Mouse (Mus musculus) cortical plate, adult 2 months (tissue): Measurements from ENCODE around the gene Gnat1. TPM values are rescaled to one million over a fixed set of nuclear protein-coding genes. Genes with fewer than 3 reads are reported as not detected.

Experiments
- H3K27ac ChIP-seq: fragments of 200-500 bp; 2 replicates; pipeline ENCODE4 v1.5.1; 2012; ENCODE audit warnings: low read length, control low read depth, inconsistent platforms; ENCODE audit not compliant: insufficient read depth
- H3K4me1 ChIP-seq: fragments of 200-500 bp; 2 replicates; pipeline ENCODE4 v1.6.1; 2011; ENCODE audit warnings: low read length; ENCODE audit not compliant: control insufficient read depth, insufficient read depth
- H3K4me3 ChIP-seq: fragments of 200-500 bp; 2 replicates; pipeline ENCODE4 v1.5.1; 2011; ENCODE audit warnings: mild to moderate bottlenecking, low read length, control low read depth; ENCODE audit not compliant: insufficient read depth
- CTCF ChIP-seq: fragments of 200-500 bp; IDR thresholded peaks from 2 replicates; pipeline ENCODE4 v1.5.1; 2011; ENCODE audit warnings: mild to moderate bottlenecking, control low read depth, low read length; ENCODE audit not compliant: insufficient read depth; ENCODE audit errors: extremely low read depth
- POLR2A ChIP-seq: fragments of 200-500 bp; IDR thresholded peaks from 2 replicates; pipeline ENCODE4 v1.6.1; 2011; ENCODE audit warnings: mild to moderate bottlenecking, low read length, control low read depth; ENCODE audit not compliant: insufficient read depth; ENCODE audit errors: extremely low read depth
- polyA plus RNA-seq: library from polyadenylated mRNA; depleted of rRNA; stranded (reverse); fragments of >200 nt; gene quantifications from 2 replicates; pipeline ENCODE4 v1.2.3, GENCODE M21; 2012

The Gnat1 gene
- polyA plus RNA-seq, 1 experiment = 0.42 TPM

GRCm38 (mm10) chr9:107714221-107714952 lies 34.9 kb upstream of the Gnat1 start:
- no peak overlapping the region for H3K4me3 ChIP-seq
- TF ChIP-seq CTCF (no peak), POLR2A (no peak)
- no peaks in the 10 kb centered on the region for H3K4me1 ChIP-seq
- no peak overlapping the region for H3K27ac ChIP-seq

- TF ChIP-seq CTCF = 0 out of 2 replicates have a peak, but pooled peaks have one; percentile 9
- peak; percentile 35; the same call in 1 of the 2 replicates for TF ChIP-seq POLR2A
- peak within 1 kb of the TSS; percentile 48 for H3K4me3 ChIP-seq
- H3K27ac ChIP-seq = no peak within 1 kb of the TSS
- H3K4me1 ChIP-seq = no peaks in the 10 kb centered on the region
Measured at GRCm38 (mm10) chr9:107709697-107710483, 30.4 kb upstream of the Gnat1 start, which contains the start of gene Sema3f. TSS of gene Sema3f (minus strand) at chr9:107710475.

DNA sequence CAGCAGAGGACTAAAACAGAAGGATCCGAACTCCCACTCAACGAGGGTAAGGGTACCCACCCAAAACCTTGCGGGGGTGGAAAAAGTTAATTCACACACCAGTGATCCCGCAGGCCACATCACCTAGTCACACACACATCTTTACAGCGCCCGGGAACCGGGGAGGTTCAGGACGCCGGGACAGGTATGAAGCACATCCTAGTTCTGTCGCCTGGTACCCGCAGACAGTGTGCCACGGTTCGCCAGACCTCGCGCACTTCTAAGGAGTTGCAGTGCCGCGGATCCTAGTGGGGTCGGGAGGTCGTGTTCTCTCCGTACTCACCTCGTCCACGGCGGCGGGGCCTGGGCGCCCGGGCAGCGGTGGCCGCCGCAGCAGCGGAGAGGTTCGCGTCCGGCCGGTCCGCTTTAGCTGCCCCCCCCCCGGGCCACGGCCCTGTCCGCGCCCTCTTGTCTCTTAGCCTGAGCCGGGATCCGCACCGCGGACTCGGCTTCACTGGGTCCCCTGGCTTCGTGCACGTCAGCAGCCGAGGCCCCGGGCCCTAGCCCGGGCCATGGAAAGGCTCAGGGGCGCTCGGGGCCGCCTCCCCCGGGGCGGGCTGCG lies 29.7 kb upstream of the Gnat1 start:
- H3K27ac ChIP-seq = no peak overlapping the region
- H3K4me3 ChIP-seq = peak overlapping the region; percentile 48
- no peaks in the 10 kb centered on the region for H3K4me1 ChIP-seq
- TF ChIP-seq CTCF (no peak), POLR2A (no peak)

DNA sequence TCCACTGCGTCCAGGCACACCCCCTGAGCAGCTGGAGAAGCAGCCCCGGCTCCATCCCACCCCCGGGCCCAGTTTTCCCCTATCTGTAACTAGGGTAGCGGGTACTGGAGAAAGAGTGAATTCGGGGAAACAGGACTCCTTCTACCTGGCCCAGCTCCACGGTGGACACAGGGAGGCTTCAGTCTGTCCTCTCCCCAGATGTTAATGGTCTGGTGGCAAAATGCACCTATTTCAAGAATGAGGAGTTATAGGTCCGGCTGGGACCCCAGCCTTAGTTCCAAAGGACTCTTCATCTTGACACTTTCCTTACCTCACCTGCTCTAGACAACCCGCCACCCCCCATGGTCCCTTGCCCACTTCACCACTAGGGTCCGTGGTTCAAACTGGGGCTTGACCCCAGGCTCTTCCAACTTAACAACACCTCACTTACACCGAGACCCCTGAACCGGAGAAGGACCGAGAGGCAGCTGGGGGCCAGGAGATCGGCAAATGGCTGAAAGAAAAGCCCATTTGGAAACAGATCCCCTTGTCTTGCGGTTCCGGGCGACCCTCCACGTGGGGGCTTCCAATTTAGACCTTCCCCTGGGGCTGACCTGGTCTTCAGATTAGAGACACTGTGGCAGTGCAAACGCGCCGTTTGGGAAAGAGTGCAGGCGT lies 29.1 kb upstream of the Gnat1 start:
- Histone ChIP-seq H3K4me3 (peak overlapping the region; percentile 48), H3K27ac (no peak overlapping the region), H3K4me1 (no peaks in the 10 kb centered on the region)
- no peak for TF ChIP-seq CTCF
- TF ChIP-seq POLR2A = no peak

DNA sequence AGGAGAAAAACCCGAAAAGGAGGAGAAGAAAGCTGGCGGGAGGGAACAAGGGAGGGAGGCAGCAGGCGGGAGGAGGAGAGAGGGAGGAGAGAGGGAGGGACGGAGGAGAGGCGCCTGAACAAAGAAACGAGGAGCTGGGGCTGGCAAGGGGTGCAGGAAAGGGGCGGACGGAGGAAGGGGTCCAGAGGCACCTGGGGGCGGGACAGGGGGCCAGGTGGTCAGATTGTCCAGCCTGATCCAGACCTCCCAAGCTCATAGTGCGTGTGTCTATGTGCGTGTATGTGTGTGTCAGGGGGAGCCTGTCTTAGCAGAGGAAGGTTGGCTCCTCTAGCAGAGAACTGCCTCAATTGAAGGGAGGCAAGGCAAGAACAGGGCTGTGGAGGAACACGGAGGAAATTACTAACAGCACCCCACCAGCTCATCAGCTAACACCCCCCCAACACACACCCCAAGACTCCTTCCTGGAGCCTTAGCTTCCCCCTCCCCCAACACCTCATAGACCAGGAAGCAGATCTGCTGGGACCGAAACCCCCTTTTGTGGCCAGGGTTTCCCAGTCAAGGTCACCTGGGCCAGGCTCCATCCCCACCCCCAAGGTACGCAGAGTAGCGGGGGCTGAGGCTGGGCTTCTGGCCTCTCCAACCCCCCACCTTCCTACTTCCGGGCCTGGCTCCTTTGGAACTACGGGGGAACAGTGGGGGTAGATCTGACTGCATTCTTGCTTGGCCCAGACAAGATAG lies 28.4 kb upstream of the Gnat1 start:
- TF ChIP-seq POLR2A (no peak), CTCF (no peak)
- Histone ChIP-seq H3K4me3 (peak overlapping the region; percentile 48), H3K27ac (no peak overlapping the region), H3K4me1 (no peaks in the 10 kb centered on the region)

DNA sequence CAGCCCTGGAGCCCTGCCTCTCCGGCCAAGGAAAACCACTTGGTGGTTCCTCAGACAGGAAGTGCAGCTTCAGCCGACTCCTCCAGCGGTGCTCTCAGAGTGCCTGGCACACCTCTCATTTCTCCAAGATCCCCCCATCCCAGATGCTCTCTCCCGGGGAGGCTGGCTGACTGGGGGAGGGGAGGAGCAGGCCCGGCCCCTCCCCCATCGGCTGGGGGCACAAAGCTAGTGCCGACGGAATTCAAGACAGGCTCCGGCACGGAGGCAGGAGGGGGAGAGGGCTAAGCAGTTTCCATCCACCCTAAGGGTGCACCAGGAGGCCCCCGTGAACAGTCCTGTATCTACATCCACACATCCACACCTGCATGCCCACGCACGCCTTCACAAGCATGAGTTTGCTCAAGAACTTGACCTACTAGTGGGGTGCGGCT lies 27.3 kb upstream of the Gnat1 start:
- TF ChIP-seq CTCF = no peak
- no peak for TF ChIP-seq POLR2A
- Histone ChIP-seq H3K27ac (no peak overlapping the region), H3K4me1 (0 out of 2 replicates have a peak, but pooled peaks cover under 1% of the 10 kb centered on the region), H3K4me3 (peak overlapping the region; percentile 9; the same call in 1 of the 2 replicates)

GRCm38 (mm10) chr9:107703337-107704122 lies 24.0 kb upstream of the Gnat1 start:
- Histone ChIP-seq H3K4me3 (no peak overlapping the region), H3K27ac (no peak overlapping the region), H3K4me1 (peaks cover 3% of the 10 kb centered on the region; the same call in 1 of the 2 replicates)
- TF ChIP-seq POLR2A (no peak), CTCF (no peak)

DNA sequence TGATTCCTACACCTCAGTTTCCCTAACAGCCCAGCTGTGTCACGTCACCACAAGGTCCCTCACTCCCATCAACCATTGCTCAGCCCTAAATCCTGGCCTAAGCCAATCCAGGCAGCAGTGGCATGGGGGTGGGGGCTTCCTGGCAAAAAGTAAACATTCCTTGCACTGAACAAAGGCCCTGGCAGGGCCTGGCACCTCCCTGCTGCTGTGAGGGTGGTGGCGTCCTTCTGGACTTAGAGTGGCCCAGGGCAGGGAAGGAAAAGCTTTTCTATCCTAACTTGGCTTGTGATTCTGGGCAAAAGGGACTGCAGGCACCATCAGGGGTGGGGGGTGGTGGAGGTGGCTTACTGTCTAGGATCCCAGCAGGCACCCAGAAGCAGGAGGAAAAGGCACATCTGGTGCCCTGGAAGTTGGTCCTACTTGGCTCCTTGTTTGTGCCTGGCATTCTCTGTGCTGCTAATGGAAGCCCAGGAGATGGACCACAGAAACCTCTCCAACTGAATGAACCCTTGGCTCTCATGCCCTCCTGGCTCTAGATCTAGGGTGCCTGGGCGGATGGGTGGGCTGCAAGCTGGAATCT lies 23.2 kb upstream of the Gnat1 start:
- Histone ChIP-seq H3K27ac (no peak overlapping the region), H3K4me3 (no peak overlapping the region), H3K4me1 (peaks cover 3% of the 10 kb centered on the region; the same call in 1 of the 2 replicates)
- TF ChIP-seq CTCF = no peak
- no peak for TF ChIP-seq POLR2A

DNA sequence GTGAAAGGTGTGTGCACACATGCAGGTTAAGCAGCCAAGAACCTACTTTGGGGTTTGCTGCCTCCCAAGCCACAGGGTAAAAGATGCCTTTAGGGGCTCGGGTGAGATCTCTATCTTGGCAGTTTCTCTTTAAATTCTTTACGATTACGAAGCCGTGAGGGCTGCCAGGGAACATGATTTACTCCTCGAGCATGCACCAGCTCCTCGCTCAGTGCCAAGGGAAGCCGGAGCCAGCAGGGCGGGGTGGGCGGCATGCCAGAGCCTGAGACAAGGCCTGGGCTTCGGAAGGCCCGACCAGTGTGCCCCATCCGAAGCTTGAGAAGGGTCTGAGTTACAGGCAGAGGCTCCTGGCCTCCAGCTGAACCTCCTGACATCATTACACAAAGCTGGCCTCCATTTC lies 22.1 kb upstream of the Gnat1 start:
- H3K27ac ChIP-seq = no peak overlapping the region
- no peak overlapping the region for H3K4me3 ChIP-seq
- peaks cover 3% of the 10 kb centered on the region; the same call in 1 of the 2 replicates for H3K4me1 ChIP-seq
- no peak for TF ChIP-seq CTCF
- no peak for TF ChIP-seq POLR2A
